10 mouse cellular contexts compared by ENCODE assay signal in genomic region chr13:53447609-53448008, GRCm38 (mm10). TPM values are rescaled to one million over a fixed set of nuclear protein-coding genes. Genes with fewer than 3 reads are reported as not detected.
A peak's percentile ranks its signal among the peaks of the same experiment; 100 is the strongest.
DNase-seq lines count a peak whose midpoint lies in the region; ATAC-seq and TF ChIP-seq lines count a peak whose summit lies in the region.
"Had no signal": no experiment of that assay in that cellular context is flagged by ENCODE, and none has a peak within 500 bp of the region (broad histone marks: within the 10 kb centered on the region; RNA-seq: fewer than 3 reads in every experiment).

No protein-coding gene starts in this region.

- 0 out of 2 replicates have a peak, but pooled peaks have one; percentile 62 for ATAC-seq in frontal cortex, adult (ENCODE audit: low TSS enrichment)
- peak; percentile 49 to 51; a peak in 1 of 4 replicates for ATAC-seq in hematopoietic stem cell, adult 5-6 weeks (replicated peaks in 1 of 2; ENCODE audit: insufficient read depth in 1 of 2, low FRiP score in 2 of 2, low TSS enrichment in 1 of 2, low read depth in 1 of 2, poor library complexity in 2 of 2, severe bottlenecking in 2 of 2)

- no peak for DNase-seq in frontal cortex, postnatal 10 days (ENCODE audit: low spot score in 2 of 2)
- no peak for DNase-seq in testis, postnatal 14 days (ENCODE audit: low spot score)
- peak; percentile 24 for DNase-seq in thymus, postnatal 14 days
- DNase-seq in right cerebral cortex, postnatal 4 days, result no peak
- DNase-seq in B cell, adult 2 months, result no peak

- H3K36me3 ChIP-seq in testis, adult 2 months (ENCODE audit: control insufficient read depth, insufficient read depth, low read length), result no peaks in the 10 kb centered on the region

- H3K4me1 ChIP-seq in testis, adult 2 months (ENCODE audit: control insufficient read depth, insufficient read depth, low read length), result no peaks in the 10 kb centered on the region

- no peak overlapping the region for H3K27ac ChIP-seq in testis, adult 2 months (ENCODE audit: control insufficient read depth, insufficient read depth, low read depth, low read length)

- no peaks in the 10 kb centered on the region for H3K27me3 ChIP-seq in testis, adult 2 months (ENCODE audit: control insufficient read depth, insufficient read depth, low read length)

- no peak overlapping the region for H3K4me3 ChIP-seq in testis, adult 2 months (ENCODE audit: control insufficient read depth, low read depth, low read length)
- H3K4me3 ChIP-seq: erythroblast, embryonic 14.5 days had no signal

- no peak for TF ChIP-seq POLR2A in testis, adult 2 months (IDR thresholded peaks at IDR 0.05; ENCODE audit: control insufficient read depth, low read depth, low read length)

- TF ChIP-seq CTCF in testis, adult 2 months (IDR thresholded peaks at IDR 0.05; ENCODE audit: control insufficient read depth, insufficient read depth, insufficient replicate concordance, low read depth, low read length), result peak; percentile 41; the same call in 1 of the 2 replicates

RNA-seq across cellular contexts. Expression of gene Msx2, which starts 25.3 kb away (rescaled TPM):
- 0.54 and 0.58 TPM in 2 replicates for polyA plus RNA-seq in testis, adult 2 months (2012; rRNA removed)
- total RNA-seq in hematopoietic stem cell, adult 5-6 weeks (2017), result not detected in 2 replicates
- total RNA-seq: MEL had no signal
- polyA plus RNA-seq: erythroblast, embryonic 14.5 days had no signal
